Mouse (Mus musculus) limb, embryonic 14.5 days (tissue): Measurements from ENCODE around the gene Mtfmt. TPM values are rescaled to one million over a fixed set of nuclear protein-coding genes. Genes with fewer than 3 reads are reported as not detected.

Experiments
- ATAC-seq: fragments of 200-750 bp; cut with Nextera tagmentation; 2 replicates; pipeline ENCODE4 v1.8.0; 2017; ENCODE audit warnings: low read depth, moderate number of reproducible peaks, moderate TSS enrichment; ENCODE audit not compliant: low FRiP score
- DNase-seq: peaks from one replicate; pipeline ENCODE4 v3.0.0-alpha.2; 2015; ENCODE audit warnings: low spot score
- H3K27ac ChIP-seq: fragments of 300-500 bp; sonication (generic); replicated peaks from 2 replicates; pipeline ENCODE4 v1.5.1; 2014; ENCODE audit warnings: low read depth, mild to moderate bottlenecking, low read length, moderate library complexity, mixed read lengths
- H3K27me3 ChIP-seq: fragments of 300-500 bp; sonication (generic); 2 replicates; pipeline ENCODE4 v1.6.1; 2014; ENCODE audit warnings: low read length, mixed read lengths; ENCODE audit not compliant: control insufficient read depth, insufficient read depth
- H3K36me3 ChIP-seq: fragments of 300-500 bp; sonication (generic); 2 replicates; pipeline ENCODE4 v1.6.1; 2014; ENCODE audit warnings: mild to moderate bottlenecking, low read length, moderate library complexity, mixed read lengths; ENCODE audit not compliant: control insufficient read depth, insufficient read depth
- H3K4me1 ChIP-seq: fragments of 300-500 bp; sonication (generic); 2 replicates; pipeline ENCODE4 v1.6.1; 2014; ENCODE audit warnings: antibody characterized with exemption, low read length, mixed read lengths; ENCODE audit not compliant: control insufficient read depth, insufficient read depth
- H3K4me2 ChIP-seq: fragments of 300-500 bp; sonication (generic); replicated peaks from 2 replicates; pipeline ENCODE4 v1.6.1; 2014; ENCODE audit warnings: low read depth, mild to moderate bottlenecking, low read length, moderate library complexity; ENCODE audit not compliant: severe bottlenecking
- H3K4me3 ChIP-seq: fragments of 300-500 bp; sonication (generic); replicated peaks from 2 replicates; pipeline ENCODE4 v1.5.1; 2014; ENCODE audit warnings: low read length
- H3K9ac ChIP-seq: fragments of 300-500 bp; sonication (generic); 2 replicates; pipeline ENCODE4 v1.6.1; 2014; ENCODE audit warnings: mild to moderate bottlenecking, low read depth, low read length, moderate library complexity; ENCODE audit not compliant: severe bottlenecking
- H3K9me3 ChIP-seq: fragments of 300-500 bp; sonication (generic); 2 replicates; pipeline ENCODE4 v1.6.1; 2016; ENCODE audit warnings: low read length; ENCODE audit not compliant: control insufficient read depth
- POLR2A ChIP-seq: fragments of 200-500 bp; IDR thresholded peaks from 2 replicates; pipeline ENCODE4 v1.8.0; 2012; ENCODE audit warnings: inconsistent platforms, mild to moderate bottlenecking, moderate library complexity, borderline replicate concordance; ENCODE audit not compliant: insufficient read depth, insufficient read length; ENCODE audit errors: extremely low read depth
- WGBS: fragments of 180-500 bp; shearing (Covaris S2); extraction: QIAGEN DNeasy Blood & Tissue Kit; methylation state at CpG from one replicate; pipeline ENCODE4 v1.1.7; 2014; 5-methylcytosine and 5-hydroxymethylcytosine counted together
- polyA plus RNA-seq, 2 experiments: library from polyadenylated mRNA; depleted of rRNA in 1 of 2; stranded (reverse) in 1 of 2; unstranded in 1 of 2; fragments of >200 nt; fragmentation: Nextera tagmentation in 1 of 2; extraction: Ambion mirVana in 1 of 2; gene quantifications; 2 replicates each; pipeline versions ENCODE4 v1.2.1 to v1.2.3; 2012 to 2014

Mtfmt gene
- polyA plus RNA-seq, 2 experiments: 18.7 to 28.8 TPM

DNA sequence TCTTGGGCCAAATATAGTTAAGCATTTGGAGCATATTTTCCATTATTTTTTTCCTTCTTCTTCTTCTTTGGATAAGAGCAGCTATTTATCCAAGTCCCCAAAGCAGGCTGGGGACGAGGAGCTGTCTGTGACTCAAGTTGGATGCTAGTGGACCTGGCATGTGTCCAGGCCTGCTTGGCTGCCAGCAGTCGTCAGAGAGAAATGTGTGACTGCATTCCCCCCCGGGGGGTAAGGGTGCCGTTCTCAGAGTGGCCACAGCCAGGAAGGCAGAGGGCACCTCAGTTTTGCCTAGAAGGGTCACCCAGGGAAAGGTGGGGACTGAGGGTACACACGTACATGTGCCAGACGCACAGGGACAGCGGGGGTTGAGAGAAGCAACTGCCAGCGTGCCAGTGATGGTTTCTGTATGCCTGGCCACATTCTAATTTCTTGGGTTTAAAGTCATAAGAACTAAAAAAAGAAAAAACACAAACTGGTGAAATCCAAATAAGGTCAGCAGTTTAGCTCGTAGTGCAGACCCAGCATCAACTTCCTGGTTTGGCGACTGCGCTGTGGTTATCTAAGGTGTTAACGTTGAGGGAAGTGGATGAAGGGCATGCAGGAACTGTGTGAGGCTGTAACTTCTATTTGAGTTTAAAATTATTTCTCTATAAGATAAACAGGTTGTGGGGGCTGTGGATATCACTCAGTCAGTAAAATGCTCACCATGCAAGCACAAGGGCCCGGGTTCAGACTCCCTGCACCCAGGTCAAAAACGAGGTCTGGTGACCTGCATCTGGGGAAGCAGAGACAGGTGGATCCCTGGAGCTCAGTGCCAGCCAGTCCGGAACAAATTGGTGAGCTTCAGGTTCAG, 31.0 kb upstream of the Mtfmt start:
- WGBS: 65% methylated on average over 15 of the region's 15 CpGs
- Histone ChIP-seq H3K4me2 (no peak overlapping the region), H3K27ac (no peak overlapping the region), H3K27me3 (no peaks in the 10 kb centered on the region), H3K4me1 (no peaks in the 10 kb centered on the region), H3K9me3 (no peaks in the 10 kb centered on the region), H3K9ac (no peak overlapping the region), H3K36me3 (no peaks in the 10 kb centered on the region), H3K4me3 (no peak overlapping the region)
- ATAC-seq: no peak
- TF ChIP-seq POLR2A: no peak
- no peak for DNase-seq

DNA sequence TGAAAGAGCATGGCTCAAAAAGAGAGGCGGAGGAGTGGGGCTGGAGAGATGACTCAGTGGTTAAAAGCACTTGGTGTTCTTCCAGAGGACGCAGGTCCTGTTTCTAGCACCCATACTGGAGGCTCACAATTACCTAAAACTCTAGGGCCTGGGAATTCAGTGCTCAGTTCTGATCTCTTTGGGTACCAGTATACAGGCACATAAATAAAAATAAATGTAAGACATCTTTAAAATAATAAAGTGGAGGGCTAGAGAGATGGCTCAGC, 30.5 kb upstream of the Mtfmt start:
- ATAC-seq (no peak), DNase-seq (no peak)
- TF ChIP-seq POLR2A: no peak
- Histone ChIP-seq H3K27ac (no peak overlapping the region), H3K27me3 (no peaks in the 10 kb centered on the region), H3K9me3 (no peaks in the 10 kb centered on the region), H3K9ac (no peak overlapping the region), H3K4me1 (no peaks in the 10 kb centered on the region), H3K4me3 (no peak overlapping the region), H3K36me3 (no peaks in the 10 kb centered on the region), H3K4me2 (no peak overlapping the region)
- WGBS: 81% methylated on average over 2 of the region's 2 CpGs

DNA sequence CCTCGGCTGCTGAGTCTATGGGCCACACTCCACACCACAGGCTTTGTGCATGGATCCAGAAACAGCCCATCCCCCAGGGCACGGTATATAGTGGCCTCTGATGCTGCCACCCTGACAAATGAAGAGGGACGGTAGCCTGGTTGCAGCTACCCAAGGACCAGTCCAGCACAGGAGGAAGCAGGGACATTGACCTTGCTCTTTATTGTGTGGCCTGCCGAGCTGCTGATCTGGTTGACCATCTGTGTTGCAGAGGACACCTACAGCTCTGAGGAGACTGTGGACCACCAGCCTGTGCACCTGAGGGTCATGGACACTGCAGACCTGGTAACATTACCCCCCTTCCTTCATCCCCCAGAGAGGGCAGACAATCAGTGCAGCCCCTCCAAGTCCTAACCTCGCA, 28.3 kb upstream of the Mtfmt start:
- Histone ChIP-seq H3K4me1 (no peaks in the 10 kb centered on the region), H3K27me3 (no peaks in the 10 kb centered on the region), H3K4me2 (no peak overlapping the region), H3K27ac (no peak overlapping the region), H3K4me3 (no peak overlapping the region), H3K9me3 (no peaks in the 10 kb centered on the region), H3K36me3 (no peaks in the 10 kb centered on the region), H3K9ac (no peak overlapping the region)
- TF ChIP-seq POLR2A: no peak
- 74% methylated on average over 5 of the region's 5 CpGs for WGBS
- ATAC-seq (no peak), DNase-seq (no peak)

DNA sequence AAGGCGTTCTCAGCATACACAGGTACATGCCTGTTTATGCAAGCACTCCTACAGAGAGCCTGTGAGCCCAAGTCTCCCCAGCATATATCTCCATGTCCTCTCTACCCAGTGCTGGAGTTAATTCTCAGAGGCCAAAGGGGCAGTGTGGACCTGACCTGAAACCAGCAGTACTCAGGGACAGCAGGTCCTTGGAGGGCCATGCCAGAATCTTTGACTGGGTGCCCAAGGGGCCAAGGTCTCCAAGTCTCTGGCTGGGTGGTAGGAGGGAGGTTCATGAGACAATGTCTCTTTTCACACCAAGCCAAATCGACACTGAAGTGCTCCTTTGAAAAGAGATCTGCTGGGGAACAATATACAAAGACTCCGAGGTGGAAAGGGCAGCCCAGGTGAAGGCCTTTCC, 27.7 kb upstream of the Mtfmt start:
- Histone ChIP-seq H3K9ac (no peak overlapping the region), H3K9me3 (no peaks in the 10 kb centered on the region), H3K4me1 (no peaks in the 10 kb centered on the region), H3K27me3 (no peaks in the 10 kb centered on the region), H3K27ac (no peak overlapping the region), H3K4me3 (no peak overlapping the region), H3K36me3 (no peaks in the 10 kb centered on the region), H3K4me2 (no peak overlapping the region)
- no peak for TF ChIP-seq POLR2A
- DNase-seq: no peak
- WGBS: 82% methylated on average over 3 of the region's 3 CpGs
- no peak for ATAC-seq

DNA sequence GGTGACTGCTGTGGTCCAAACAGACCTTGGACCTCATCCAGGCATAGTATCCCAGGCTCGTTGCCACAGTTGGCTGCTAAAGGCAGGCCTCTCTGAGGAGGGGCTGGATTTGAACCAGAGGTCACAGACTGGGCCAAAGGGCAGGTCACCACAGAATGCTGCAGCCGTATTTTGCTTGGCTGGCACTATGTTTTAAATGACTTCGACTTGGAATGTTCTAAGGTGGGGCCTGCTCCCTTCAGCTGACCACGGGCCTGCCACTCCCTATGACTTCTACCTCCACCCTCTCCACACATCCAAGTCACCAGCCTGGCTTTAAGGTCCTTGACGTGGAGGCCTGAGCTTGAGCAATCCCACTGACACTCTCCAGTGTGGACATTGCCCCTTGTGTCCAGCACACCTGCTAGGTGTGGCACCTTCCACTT, 26.7 kb upstream of the Mtfmt start:
- H3K4me2 ChIP-seq: no peak overlapping the region
- no peaks in the 10 kb centered on the region for H3K9me3 ChIP-seq
- H3K4me3 ChIP-seq: no peak overlapping the region
- ATAC-seq: no peak
- no peaks in the 10 kb centered on the region for H3K27me3 ChIP-seq
- no peak overlapping the region for H3K9ac ChIP-seq
- DNase-seq: no peak
- no peaks in the 10 kb centered on the region for H3K4me1 ChIP-seq
- H3K36me3 ChIP-seq: no peaks in the 10 kb centered on the region
- H3K27ac ChIP-seq: no peak overlapping the region
- WGBS: 66% methylated on average over 5 of the region's 5 CpGs
- TF ChIP-seq POLR2A: no peak

DNA sequence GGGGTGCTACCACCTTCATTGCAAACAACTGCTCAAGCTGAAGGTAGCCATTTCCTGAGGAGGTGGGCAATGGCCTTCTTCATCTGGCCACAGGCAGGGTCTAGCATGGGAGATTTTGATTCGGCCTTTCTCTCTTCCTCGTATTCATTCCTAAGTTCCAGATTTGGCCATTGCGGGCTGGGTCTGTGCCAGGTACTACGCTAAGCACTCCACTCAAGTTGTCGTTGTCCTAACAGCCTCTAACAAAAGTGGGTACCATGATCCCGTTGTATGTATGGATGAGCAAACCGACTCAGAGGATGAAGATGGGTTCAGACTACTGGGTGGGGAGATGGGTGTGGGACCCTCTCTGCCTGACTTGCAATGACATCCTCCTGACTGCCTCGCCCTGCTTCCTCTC, 25.2 kb upstream of the Mtfmt start:
- Histone ChIP-seq H3K9ac (no peak overlapping the region), H3K27ac (no peak overlapping the region), H3K27me3 (no peaks in the 10 kb centered on the region), H3K4me1 (no peaks in the 10 kb centered on the region), H3K9me3 (no peaks in the 10 kb centered on the region), H3K4me3 (no peak overlapping the region), H3K36me3 (no peaks in the 10 kb centered on the region), H3K4me2 (no peak overlapping the region)
- DNase-seq (no peak), ATAC-seq (no peak)
- no peak for TF ChIP-seq POLR2A
- 93% methylated on average over 8 of the region's 8 CpGs for WGBS
